Mouse (Mus musculus) lung, postnatal 4 days (tissue): Measurements from ENCODE around the gene Itpripl1.
"Not testable (repeated sequence)": the region's sequence is repeated elsewhere in the genome, so short reads cannot be mapped to it uniquely, and the experiment has no call there.

Source experiments
- DNase-seq, 2 experiments: peaks; one replicate each; pipeline ENCODE4 v3.0.0; 2021

Gene Itpripl1

DNA sequence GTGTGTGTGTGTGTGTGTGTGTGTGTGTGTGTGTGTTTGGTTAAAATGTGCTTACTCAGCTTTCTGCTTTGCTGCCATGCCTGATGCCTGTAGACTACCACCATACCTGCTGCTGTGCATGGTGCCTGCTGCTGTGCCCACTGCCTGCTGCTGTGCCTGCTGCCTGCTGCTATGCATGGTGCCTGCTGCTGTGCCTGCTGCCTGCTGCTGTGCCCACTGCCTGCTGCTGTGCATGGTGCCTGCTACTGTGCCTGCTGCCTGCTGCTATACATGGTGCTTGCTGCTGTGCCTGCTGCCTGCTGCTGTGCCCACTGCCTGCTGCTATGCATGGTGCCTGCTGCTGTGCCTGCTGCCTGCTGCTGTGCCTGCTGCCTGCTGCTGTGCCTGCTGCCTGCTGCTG lies 53.1 kb downstream of the Itpripl1 start:
- not testable (repeated sequence) for DNase-seq
